Mouse (Mus musculus) kidney, adult 2 months (tissue): Measurements from ENCODE around the gene Tmem44. TPM values are rescaled to one million over a fixed set of nuclear protein-coding genes. Genes with fewer than 3 reads are reported as not detected.

Experiments used
- DNase-seq: peaks from one replicate; pipeline ENCODE4 v3.0.0; 2021
- H3K27ac ChIP-seq: fragments of 200-500 bp; 2 replicates; pipeline ENCODE4 v1.5.1; 2012; ENCODE audit warnings: low read depth, low read length, control low read depth, inconsistent platforms; ENCODE audit not compliant: insufficient read depth
- H3K27me3 ChIP-seq: fragments of 200-500 bp; replicated peaks from 2 replicates; pipeline ENCODE4 v1.6.1; 2012; ENCODE audit warnings: mild to moderate bottlenecking, moderate library complexity, low read length, inconsistent platforms; ENCODE audit not compliant: control insufficient read depth, insufficient read depth
- H3K36me3 ChIP-seq: fragments of 200-500 bp; 2 replicates; pipeline ENCODE4 v1.6.1; 2012; ENCODE audit warnings: mild to moderate bottlenecking, moderate library complexity, low read length, inconsistent platforms; ENCODE audit not compliant: control insufficient read depth, insufficient read depth
- H3K4me1 ChIP-seq: fragments of 200-500 bp; 2 replicates; pipeline ENCODE4 v1.6.1; 2011; ENCODE audit warnings: low read length; ENCODE audit not compliant: control insufficient read depth, insufficient read depth
- H3K4me3 ChIP-seq: fragments of 200-500 bp; 2 replicates; pipeline ENCODE4 v1.5.1; 2011; ENCODE audit warnings: mild to moderate bottlenecking, low read depth, low read length, control low read depth; ENCODE audit not compliant: insufficient read depth
- CTCF ChIP-seq: fragments of 200-500 bp; conservative IDR thresholded peaks from 2 replicates; pipeline ENCODE4 v1.5.1; 2011; ENCODE audit warnings: low read depth, mild to moderate bottlenecking, control low read depth, low read length, moderate library complexity, mixed read lengths; ENCODE audit not compliant: insufficient read depth, insufficient read length
- POLR2A ChIP-seq: fragments of 200-500 bp; IDR thresholded peaks from one replicate; pipeline ENCODE4 v1.6.1; 2011; ENCODE audit warnings: low read depth, low read length, control low read depth
- WGBS: fragments of 180-500 bp; shearing (Covaris S2); methylation state at CpG from one replicate; pipeline ENCODE4 v1.1.7; 2018; 5-methylcytosine and 5-hydroxymethylcytosine counted together
- polyA plus RNA-seq: library from polyadenylated mRNA; depleted of rRNA; stranded (reverse); fragments of >200 nt; gene quantifications from 2 replicates; pipeline ENCODE4 v1.2.3, GENCODE M21; 2012; rRNA removed

The Tmem44 gene
- 6.7 and 9.4 TPM in 2 replicates for polyA plus RNA-seq

DNA sequence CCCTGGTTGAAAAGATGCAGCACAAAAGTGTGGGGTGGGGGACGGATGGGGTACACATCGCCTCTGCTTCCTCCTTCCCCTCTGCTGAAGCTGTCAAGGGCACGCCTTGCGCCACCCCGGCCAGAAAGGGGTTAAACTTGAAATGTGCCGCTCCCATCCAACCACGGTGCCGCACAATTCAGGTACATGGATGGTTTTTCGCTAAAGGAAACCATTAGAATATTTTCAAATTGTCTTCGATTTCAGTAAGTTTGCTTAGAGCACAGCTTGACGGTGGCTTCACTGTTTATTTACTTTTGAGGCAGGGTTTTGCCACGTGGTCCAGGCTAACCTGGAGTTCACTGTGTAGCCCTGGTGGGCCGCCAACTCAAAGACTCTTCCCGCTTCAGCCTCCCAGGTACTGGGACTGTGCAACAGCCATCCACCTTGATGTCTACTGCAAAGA lies at the start of gene Tmem44:
Tmem44 (minus strand) TSS at position 95 of the 445 bp plus-strand sequence.
- peaks cover 7% of the 10 kb centered on the region for H3K4me1 ChIP-seq
- peak within 1 kb of the TSS; percentile 52 for H3K4me3 ChIP-seq
- H3K36me3 ChIP-seq = no peaks in the 10 kb centered on the region
- 14% methylated on average over 14 of the region's 14 CpGs for WGBS
- TF ChIP-seq CTCF = no peak
- TF ChIP-seq POLR2A = no peak
- H3K27ac ChIP-seq = no peak within 1 kb of the TSS
- no peaks in the 10 kb centered on the region for H3K27me3 ChIP-seq
- no peak for DNase-seq

DNA sequence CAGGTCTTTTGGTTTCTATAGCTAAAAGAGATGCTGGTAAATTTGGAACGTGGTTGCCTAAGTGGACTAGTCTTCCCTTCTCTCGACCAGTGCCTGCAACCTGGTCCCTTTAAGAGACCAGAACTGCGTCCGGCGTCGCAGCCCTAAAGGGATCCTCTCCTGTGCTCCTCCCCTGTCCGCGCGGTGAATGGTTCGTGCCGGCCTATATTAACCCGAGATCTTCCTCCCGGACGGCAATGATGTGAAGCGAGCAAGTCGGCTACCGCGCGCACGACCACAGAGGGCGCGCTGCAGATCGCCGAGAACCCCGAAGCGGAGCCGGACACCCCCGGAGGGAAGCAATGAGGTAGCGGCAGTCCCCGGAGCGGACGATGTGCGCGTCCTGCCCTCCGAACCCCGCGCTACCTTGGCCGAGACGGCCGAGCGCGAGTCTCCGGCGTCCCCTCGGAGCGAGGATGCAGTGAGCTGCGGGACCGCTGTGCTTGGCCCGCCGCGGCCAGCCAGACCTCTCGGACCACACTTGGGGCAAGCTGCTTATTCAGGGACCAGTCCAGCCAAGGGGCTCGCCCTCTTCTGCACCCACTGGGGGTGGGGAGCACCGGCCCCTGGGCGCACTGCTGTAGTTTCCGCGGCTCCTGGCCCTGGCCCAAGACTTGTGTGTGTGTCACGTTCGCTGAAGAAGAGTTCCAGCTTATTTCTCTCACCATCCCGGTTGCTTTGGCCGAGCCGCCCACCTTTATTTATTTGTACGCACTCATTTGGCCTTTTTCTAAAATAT lies 49.0 kb upstream of the Tmem44 start, which contains the start of gene Fam43a:
Fam43a (plus strand) TSS at position 233 of the 778 bp plus-strand sequence.
- under 1% methylated on average over 63 of the region's 63 CpGs for whole genome bisulfite sequencing

DNA sequence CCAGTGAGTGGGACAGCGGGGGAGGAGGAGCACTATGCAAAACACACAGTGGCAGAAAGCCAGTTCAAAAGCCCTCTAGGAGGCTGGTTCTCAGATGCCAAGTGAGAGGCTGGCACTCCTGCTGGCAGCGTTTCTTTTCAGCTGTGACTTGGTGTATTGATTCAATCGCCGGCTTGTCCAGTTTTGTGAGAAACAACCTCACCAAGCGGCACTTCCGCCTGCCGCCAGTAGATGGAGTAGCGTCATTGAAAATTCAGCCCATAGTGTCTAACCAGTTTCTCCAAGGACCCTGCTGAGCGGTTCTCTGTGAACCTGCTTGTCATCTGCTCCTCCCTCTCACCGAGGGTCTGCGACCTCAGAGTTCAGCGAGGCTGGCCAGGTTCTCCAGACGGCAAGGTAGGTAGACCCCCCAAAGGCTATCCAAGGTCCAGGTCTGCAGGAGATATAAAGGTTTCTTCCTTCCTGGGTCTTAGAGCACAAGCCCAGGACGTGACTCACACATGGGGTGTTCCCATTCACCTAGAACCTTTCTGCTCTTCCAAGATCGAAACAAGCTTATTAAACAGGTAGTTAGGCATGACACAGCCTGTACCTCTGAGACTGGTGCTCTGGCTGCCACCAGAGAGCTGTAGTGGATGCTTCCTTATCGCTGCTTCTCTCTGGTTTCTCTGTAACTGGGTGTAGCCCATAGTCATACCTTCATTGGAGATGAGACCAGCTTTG lies 46.5 kb upstream of the Tmem44 start:
- no peaks in the 10 kb centered on the region for H3K27me3 ChIP-seq
- WGBS = 8% methylated on average over 16 of the region's 16 CpGs
- TF ChIP-seq POLR2A (no peak), CTCF (peak; percentile 95)
- no peaks in the 10 kb centered on the region for H3K36me3 ChIP-seq
- DNase-seq = peak; percentile 94
- H3K27ac ChIP-seq = no peak overlapping the region
- 0 out of 2 replicates have a peak, but pooled peaks cover 3% of the 10 kb centered on the region for H3K4me1 ChIP-seq
- no peak overlapping the region for H3K4me3 ChIP-seq

More for the DNA sequence above, 49.0 kb upstream of the Tmem44 start, which contains the start of gene Fam43a:
- Histone ChIP-seq H3K27me3 (no peaks in the 10 kb centered on the region), H3K27ac (peak within 1 kb of the TSS; percentile 90), H3K4me3 (peak within 1 kb of the TSS; percentile 86), H3K4me1 (0 out of 2 replicates have a peak, but pooled peaks cover 3% of the 10 kb centered on the region), H3K36me3 (no peaks in the 10 kb centered on the region)
- peak; percentile 97 for DNase-seq
- TF ChIP-seq POLR2A (peak; percentile 99), CTCF (peak; percentile 34; the same call in 1 of the 2 replicates)

DNA sequence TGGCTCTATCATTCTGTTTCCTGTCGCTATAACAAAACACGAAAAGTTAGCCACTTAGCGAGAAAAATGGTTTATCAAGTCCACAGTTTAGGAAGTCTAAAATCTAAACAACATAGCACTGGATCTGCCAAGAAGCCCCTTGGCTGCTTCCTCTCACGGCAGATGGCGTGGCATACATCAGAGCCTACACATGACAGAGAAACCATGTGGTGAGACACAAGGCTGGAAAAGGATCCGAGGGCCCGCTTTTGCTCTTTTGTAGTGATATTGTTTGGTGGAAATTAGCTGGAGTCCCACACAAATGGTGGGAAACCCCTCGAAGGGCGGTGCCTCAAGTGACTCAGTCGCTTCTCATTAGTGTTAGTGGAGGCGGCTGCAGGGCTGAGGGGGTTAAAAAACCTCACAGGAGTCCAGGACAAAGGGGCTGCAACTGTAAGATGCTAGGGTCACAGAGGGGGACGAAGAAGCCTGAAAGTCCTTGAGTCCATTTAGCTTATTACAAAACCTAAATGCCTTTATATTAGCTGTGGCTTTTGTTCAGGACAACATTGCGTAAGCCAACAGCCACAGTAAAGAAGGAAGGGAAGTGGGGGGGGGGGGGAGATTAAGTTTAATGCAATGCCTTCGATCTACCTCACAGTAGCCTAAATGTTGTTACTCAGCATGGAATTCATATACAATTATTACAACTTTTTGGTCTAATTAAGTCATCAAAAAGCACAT lies 45.4 kb upstream of the Tmem44 start:
- no peak for TF ChIP-seq CTCF
- TF ChIP-seq POLR2A = no peak
- no peaks in the 10 kb centered on the region for H3K36me3 ChIP-seq

DNA sequence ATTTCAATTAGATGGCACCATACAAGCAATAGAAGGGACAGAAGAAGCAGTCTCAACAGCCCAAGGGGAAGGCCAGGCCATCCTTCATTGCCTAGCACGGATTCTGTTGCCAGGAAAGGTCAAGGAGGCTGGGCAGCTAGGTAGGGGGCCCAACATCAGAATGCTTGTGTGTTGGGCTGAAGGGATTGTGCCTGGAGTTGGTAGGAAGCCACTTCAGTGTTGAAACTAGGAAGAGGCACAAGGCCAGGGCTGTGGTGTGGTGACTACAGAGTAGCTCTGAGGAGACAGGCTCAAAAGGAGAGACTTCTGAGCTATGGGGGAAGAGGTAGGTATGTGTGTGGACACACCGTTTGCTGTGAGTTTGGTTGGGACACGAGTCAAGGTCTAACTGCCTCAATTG lies 44.7 kb upstream of the Tmem44 start:
- TF ChIP-seq POLR2A (no peak), CTCF (no peak)
- 0 out of 2 replicates have a peak, but pooled peaks cover 3% of the 10 kb centered on the region for H3K4me1 ChIP-seq
- no peak overlapping the region for H3K27ac ChIP-seq
- DNase-seq = no peak
- no peaks in the 10 kb centered on the region for H3K36me3 ChIP-seq
- no peaks in the 10 kb centered on the region for H3K27me3 ChIP-seq
- H3K4me3 ChIP-seq = no peak overlapping the region
- WGBS = 64% methylated on average over 3 of the region's 3 CpGs

More for the DNA sequence above, 45.4 kb upstream of the Tmem44 start:
- Histone ChIP-seq H3K27ac (no peak overlapping the region), H3K27me3 (no peaks in the 10 kb centered on the region), H3K4me3 (no peak overlapping the region), H3K4me1 (0 out of 2 replicates have a peak, but pooled peaks cover 3% of the 10 kb centered on the region)
- WGBS = 86% methylated on average over 14 of the region's 14 CpGs
- no peak for DNase-seq

DNA sequence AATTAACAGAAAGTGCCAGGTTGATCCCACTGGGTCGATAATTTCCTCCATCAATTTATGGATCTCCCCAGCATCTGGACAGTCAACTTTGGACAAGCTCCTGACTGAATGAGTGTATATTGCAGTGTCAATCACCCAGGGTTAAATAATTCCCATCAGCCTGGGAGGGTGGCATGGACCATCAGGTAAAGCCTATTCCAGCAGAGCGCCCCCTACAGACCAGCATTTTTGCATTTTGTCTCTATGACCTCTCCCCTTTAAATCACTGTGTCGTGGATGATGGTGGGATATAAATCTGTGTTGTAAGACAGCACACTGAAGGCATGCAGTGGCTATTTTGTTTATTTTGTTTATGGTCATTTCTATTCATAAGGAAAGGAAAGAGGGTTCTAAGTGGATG lies 41.3 kb upstream of the Tmem44 start:
- no peak overlapping the region for H3K4me3 ChIP-seq
- no peaks in the 10 kb centered on the region for H3K27me3 ChIP-seq
- no peaks in the 10 kb centered on the region for H3K36me3 ChIP-seq
- no peak for DNase-seq
- H3K4me1 ChIP-seq = peaks cover 3% of the 10 kb centered on the region; the same call in 1 of the 2 replicates
- TF ChIP-seq CTCF = 0 out of 2 replicates have a peak, but pooled peaks have one; percentile 12
- TF ChIP-seq POLR2A = no peak
- 41% methylated on average over 3 of the region's 3 CpGs for WGBS
- no peak overlapping the region for H3K27ac ChIP-seq
